Mouse (Mus musculus): ENCODE results near the gene Wdr48.
A peak's percentile ranks its signal among the peaks of the same experiment; 100 is the strongest.

Gene Wdr48

GRCm38 (mm10) chr9:119894339-119895009 lies at the start of gene Wdr48:
Gene Wdr48 (plus strand): TSS chr9:119894878.
- DNase-seq (ENCODE audit: low spot score) = peak; percentile 96

- DNase-seq (ENCODE audit: low spot score) = no peak
Observed at GRCm38 (mm10) chr9:119847187-119847586, 47.5 kb upstream of the Wdr48 start.

- no peak for DNase-seq (ENCODE audit: low spot score)
Observed at GRCm38 (mm10) chr9:119848671-119849070, 46.0 kb upstream of the Wdr48 start.

GRCm38 (mm10) chr9:119849214-119849613 lies 45.5 kb upstream of the Wdr48 start:
- no peak for DNase-seq (ENCODE audit: low spot score)

GRCm38 (mm10) chr9:119852347-119853030 lies 42.2 kb upstream of the Wdr48 start:
- no peak for DNase-seq (ENCODE audit: low spot score)

GRCm38 (mm10) chr9:119853071-119853846 lies 41.4 kb upstream of the Wdr48 start:
- DNase-seq (ENCODE audit: low spot score) = no peak

- no peak for DNase-seq (ENCODE audit: low spot score)
Observed at GRCm38 (mm10) chr9:119854170-119854569, 40.5 kb upstream of the Wdr48 start.

GRCm38 (mm10) chr9:119887144-119887901 lies 7.4 kb upstream of the Wdr48 start:
- no peak for DNase-seq (ENCODE audit: low spot score)

GRCm38 (mm10) chr9:119888843-119889246 lies 5.8 kb upstream of the Wdr48 start:
- no peak for DNase-seq (ENCODE audit: low spot score)

- DNase-seq (ENCODE audit: low spot score) = no peak
Observed at GRCm38 (mm10) chr9:119889446-119889845, 5.2 kb upstream of the Wdr48 start.

- peak; percentile 25 for DNase-seq (ENCODE audit: low spot score)
Observed at GRCm38 (mm10) chr9:119890692-119891091, 4.0 kb upstream of the Wdr48 start.

- DNase-seq (ENCODE audit: low spot score) = no peak
Observed at GRCm38 (mm10) chr9:119893881-119894280, 797 bp upstream of the Wdr48 start.

- no peak for DNase-seq (ENCODE audit: low spot score)
Observed at GRCm38 (mm10) chr9:119895040-119895721, 503 bp downstream of the Wdr48 start.

GRCm38 (mm10) chr9:119899446-119899845 lies 4.8 kb downstream of the Wdr48 start:
- DNase-seq (ENCODE audit: low spot score) = no peak

- no peak for DNase-seq (ENCODE audit: low spot score)
Observed at GRCm38 (mm10) chr9:119902410-119903151, 7.9 kb downstream of the Wdr48 start.

- DNase-seq (ENCODE audit: low spot score) = no peak
Observed at GRCm38 (mm10) chr9:119908708-119909107, 14.0 kb downstream of the Wdr48 start.

GRCm38 (mm10) chr9:119909931-119910330 lies 15.3 kb downstream of the Wdr48 start:
- no peak for DNase-seq (ENCODE audit: low spot score)

GRCm38 (mm10) chr9:119913087-119913838 lies 18.6 kb downstream of the Wdr48 start:
- no peak for DNase-seq (ENCODE audit: low spot score)

- no peak for DNase-seq (ENCODE audit: low spot score)
Observed at GRCm38 (mm10) chr9:119919858-119920257, 25.2 kb downstream of the Wdr48 start.

- no peak for DNase-seq (ENCODE audit: low spot score)
Observed at GRCm38 (mm10) chr9:119923462-119923861, 28.8 kb downstream of the Wdr48 start.

Data from layer of hippocampus, adult 9-10 months (tissue).